Mouse (Mus musculus) hindbrain, embryonic 15.5 days (tissue): ENCODE measurements around the gene Rin1. TPM values are rescaled to one million over a fixed set of nuclear protein-coding genes. Genes with fewer than 3 reads are reported as not detected.

Source experiments
- ATAC-seq: fragments of 200-750 bp; cut with Nextera tagmentation; 2 replicates; pipeline ENCODE4 v1.8.0; 2017; ENCODE audit warnings: low read depth, moderate number of reproducible peaks, moderate TSS enrichment; ENCODE audit not compliant: low FRiP score
- H3K27ac ChIP-seq: fragments of 300-500 bp; sonication (generic); replicated peaks from 2 replicates; pipeline ENCODE4 v1.5.1; 2015; ENCODE audit warnings: mild to moderate bottlenecking, inconsistent platforms
- H3K27me3 ChIP-seq: fragments of 300-500 bp; sonication (generic); 2 replicates; pipeline ENCODE4 v1.6.1; 2015; ENCODE audit warnings: control low read depth, inconsistent platforms
- H3K36me3 ChIP-seq: fragments of 300-500 bp; sonication (generic); 2 replicates; pipeline ENCODE4 v1.6.1; 2015; ENCODE audit warnings: control low read depth, inconsistent platforms
- H3K4me1 ChIP-seq: fragments of 300-500 bp; sonication (generic); replicated peaks from 2 replicates; pipeline ENCODE4 v1.6.1; 2015; ENCODE audit warnings: control low read depth, inconsistent platforms
- H3K4me2 ChIP-seq: fragments of 300-500 bp; sonication (generic); 2 replicates; pipeline ENCODE4 v1.6.1; 2015; ENCODE audit warnings: moderate library complexity, mild to moderate bottlenecking, inconsistent platforms
- H3K4me3 ChIP-seq: fragments of 300-500 bp; sonication (generic); 2 replicates; pipeline ENCODE4 v1.5.1; 2015; ENCODE audit warnings: mild to moderate bottlenecking, inconsistent platforms
- H3K9ac ChIP-seq: fragments of 300-500 bp; sonication (generic); 2 replicates; pipeline ENCODE4 v1.6.1; 2015; ENCODE audit warnings: inconsistent platforms
- H3K9me3 ChIP-seq: fragments of 300-500 bp; sonication (generic); 2 replicates; pipeline ENCODE4 v1.6.1; 2016; ENCODE audit warnings: control low read depth, inconsistent platforms
- WGBS: fragments of 180-500 bp; shearing (Covaris S2); methylation state at CpG from one replicate; pipeline ENCODE4 v1.1.7; 2015; 5-methylcytosine and 5-hydroxymethylcytosine counted together
- polyA plus RNA-seq: library from polyadenylated mRNA; unstranded; fragments of >200 nt; fragmentation: Nextera tagmentation; extraction: Ambion mirVana; gene quantifications from 2 replicates; pipeline ENCODE4 v1.2.1, GENCODE M21; 2015

The Rin1 gene
- polyA plus RNA-seq, 1 experiment from 2014 or later: 1.1 TPM

GRCm38 (mm10) chr19:5023621-5024479 lies 26.4 kb upstream of the Rin1 start, which contains the start of gene Slc29a2:
Slc29a2 (plus strand) TSS chr19:5023860.
- peak within 1 kb of the TSS; percentile 60 for H3K4me3 ChIP-seq
- peak within 1 kb of the TSS; percentile 78 for H3K9ac ChIP-seq
- under 1% methylated on average over 62 of the region's 62 CpGs for WGBS
- peak within 1 kb of the TSS; percentile 83 for H3K27ac ChIP-seq
- peaks cover 6% of the 10 kb centered on the region for H3K36me3 ChIP-seq
- ATAC-seq: peak; percentile 95
- peaks cover 19% of the 10 kb centered on the region for H3K4me1 ChIP-seq
- no peaks in the 10 kb centered on the region for H3K9me3 ChIP-seq
- H3K27me3 ChIP-seq: no peaks in the 10 kb centered on the region
- peak within 1 kb of the TSS; percentile 69 for H3K4me2 ChIP-seq

DNA sequence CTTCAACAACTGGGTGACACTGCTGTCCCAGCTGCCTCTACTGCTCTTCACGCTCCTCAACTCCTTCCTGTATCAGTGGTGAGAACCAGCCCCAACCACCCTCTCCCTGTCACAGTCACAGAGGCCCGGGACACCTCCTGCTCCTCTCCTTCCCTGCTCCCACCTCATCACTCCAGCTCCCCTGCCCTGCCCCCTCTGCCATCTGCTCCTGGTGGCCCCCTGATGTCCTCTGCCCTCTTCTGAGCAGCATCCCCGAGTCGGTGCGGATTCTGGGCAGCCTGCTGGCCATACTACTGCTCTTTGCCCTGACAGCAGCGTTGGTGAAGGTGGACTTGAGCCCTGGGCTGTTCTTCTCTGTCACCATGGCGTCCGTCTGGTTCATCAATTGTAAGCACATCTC lies 24.2 kb upstream of the Rin1 start:
- H3K4me1 ChIP-seq: peaks cover 19% of the 10 kb centered on the region
- no peaks in the 10 kb centered on the region for H3K9me3 ChIP-seq
- H3K27me3 ChIP-seq: no peaks in the 10 kb centered on the region
- 84% methylated on average over 8 of the region's 8 CpGs for WGBS
- H3K9ac ChIP-seq: no peak overlapping the region
- no peak for ATAC-seq
- no peak overlapping the region for H3K4me2 ChIP-seq
- no peak overlapping the region for H3K27ac ChIP-seq
- peaks cover 13% of the 10 kb centered on the region for H3K36me3 ChIP-seq
- H3K4me3 ChIP-seq: no peak overlapping the region

- no peak overlapping the region for H3K4me2 ChIP-seq
- H3K4me3 ChIP-seq: no peak overlapping the region
- H3K27me3 ChIP-seq: no peaks in the 10 kb centered on the region
- H3K4me1 ChIP-seq: peaks cover 3% of the 10 kb centered on the region; the same call in 1 of the 2 replicates
- peaks cover 13% of the 10 kb centered on the region for H3K36me3 ChIP-seq
- WGBS: 86% methylated on average over 3 of the region's 3 CpGs
- no peak for ATAC-seq
- H3K9ac ChIP-seq: no peak overlapping the region
- no peak overlapping the region for H3K27ac ChIP-seq
- H3K9me3 ChIP-seq: no peaks in the 10 kb centered on the region
Observed at GRCm38 (mm10) chr19:5032686-5033085, 17.6 kb upstream of the Rin1 start.

- H3K4me3 ChIP-seq: no peak overlapping the region
- WGBS: 86% methylated on average over 4 of the region's 4 CpGs
- no peak overlapping the region for H3K27ac ChIP-seq
- H3K36me3 ChIP-seq: no peaks in the 10 kb centered on the region; the same call in 1 of the 2 replicates
- peaks cover 22% of the 10 kb centered on the region for H3K4me1 ChIP-seq
- no peaks in the 10 kb centered on the region for H3K9me3 ChIP-seq
- no peaks in the 10 kb centered on the region for H3K27me3 ChIP-seq
- no peak overlapping the region for H3K9ac ChIP-seq
- ATAC-seq: no peak
- H3K4me2 ChIP-seq: no peak overlapping the region
Observed at GRCm38 (mm10) chr19:5036577-5036976, 13.7 kb upstream of the Rin1 start.

- peak; percentile 59 for ATAC-seq
- no peaks in the 10 kb centered on the region for H3K9me3 ChIP-seq
- peak overlapping the region; percentile 91 for H3K4me3 ChIP-seq
- no peaks in the 10 kb centered on the region for H3K27me3 ChIP-seq
- 6% methylated on average over 32 of the region's 32 CpGs for WGBS
- H3K27ac ChIP-seq: peak overlapping the region; percentile 92
- peak overlapping the region; percentile 96 for H3K4me2 ChIP-seq
- peak overlapping the region; percentile 95 for H3K9ac ChIP-seq
- H3K4me1 ChIP-seq: peaks cover 36% of the 10 kb centered on the region
- H3K36me3 ChIP-seq: peaks cover 3% of the 10 kb centered on the region; the same call in 1 of the 2 replicates
Observed at GRCm38 (mm10) chr19:5037678-5038571, 12.4 kb upstream of the Rin1 start.

DNA sequence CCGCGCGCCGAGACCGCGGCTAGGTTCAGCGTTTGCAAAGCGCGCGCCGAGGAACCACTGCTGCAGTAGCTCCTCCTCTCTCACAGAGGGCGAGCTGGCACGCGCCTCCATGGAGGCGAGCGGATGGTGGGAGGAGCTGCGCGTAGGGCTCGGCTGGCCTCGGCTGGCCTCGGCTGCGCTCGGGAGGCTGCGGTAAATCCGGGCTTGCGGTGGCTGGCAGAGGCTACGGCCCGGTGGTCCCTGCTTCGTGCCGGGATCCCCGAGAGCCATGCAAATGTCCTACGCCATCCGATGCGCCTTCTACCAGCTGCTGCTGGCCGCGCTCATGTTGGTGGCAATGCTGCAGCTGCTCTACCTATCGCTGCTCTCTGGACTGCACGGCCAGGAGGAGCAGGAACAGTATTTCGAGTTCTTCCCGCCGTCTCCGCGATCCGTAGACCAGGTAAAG lies 11.5 kb upstream of the Rin1 start, which contains the start of the genes B4gat1 and AC124502.3:
B4gat1 (plus strand) TSS at position 118 of the 448 bp plus-strand sequence.
AC124502.3 (plus strand) TSS at position 183 of the 448 bp plus-strand sequence.
- Histone ChIP-seq H3K4me3 (peak within 1 kb of the TSS; percentile 91), H3K4me1 (peaks cover 37% of the 10 kb centered on the region), H3K27ac (peak within 1 kb of the TSS; percentile 92), H3K9me3 (no peaks in the 10 kb centered on the region), H3K27me3 (no peaks in the 10 kb centered on the region), H3K9ac (peak within 1 kb of the TSS; percentile 95), H3K4me2 (peak within 1 kb of the TSS; percentile 96), H3K36me3 (peaks cover 5% of the 10 kb centered on the region; the same call in 1 of the 2 replicates)
- WGBS: under 1% methylated on average over 44 of the region's 44 CpGs
- peak; percentile 93 for ATAC-seq

- peak overlapping the region; percentile 95 for H3K9ac ChIP-seq
- peak overlapping the region; percentile 96 for H3K4me2 ChIP-seq
- no peaks in the 10 kb centered on the region for H3K27me3 ChIP-seq
- ATAC-seq: no peak; the same call in 1 of the 2 replicates
- peak overlapping the region; percentile 91 for H3K4me3 ChIP-seq
- H3K27ac ChIP-seq: peak overlapping the region; percentile 92
- WGBS: 11% methylated on average over 41 of the region's 41 CpGs
- H3K4me1 ChIP-seq: peaks cover 37% of the 10 kb centered on the region
- no peaks in the 10 kb centered on the region for H3K9me3 ChIP-seq
- peaks cover 9% of the 10 kb centered on the region; the same call in 1 of the 2 replicates for H3K36me3 ChIP-seq
Observed at GRCm38 (mm10) chr19:5039301-5040114, 10.8 kb upstream of the Rin1 start.

DNA sequence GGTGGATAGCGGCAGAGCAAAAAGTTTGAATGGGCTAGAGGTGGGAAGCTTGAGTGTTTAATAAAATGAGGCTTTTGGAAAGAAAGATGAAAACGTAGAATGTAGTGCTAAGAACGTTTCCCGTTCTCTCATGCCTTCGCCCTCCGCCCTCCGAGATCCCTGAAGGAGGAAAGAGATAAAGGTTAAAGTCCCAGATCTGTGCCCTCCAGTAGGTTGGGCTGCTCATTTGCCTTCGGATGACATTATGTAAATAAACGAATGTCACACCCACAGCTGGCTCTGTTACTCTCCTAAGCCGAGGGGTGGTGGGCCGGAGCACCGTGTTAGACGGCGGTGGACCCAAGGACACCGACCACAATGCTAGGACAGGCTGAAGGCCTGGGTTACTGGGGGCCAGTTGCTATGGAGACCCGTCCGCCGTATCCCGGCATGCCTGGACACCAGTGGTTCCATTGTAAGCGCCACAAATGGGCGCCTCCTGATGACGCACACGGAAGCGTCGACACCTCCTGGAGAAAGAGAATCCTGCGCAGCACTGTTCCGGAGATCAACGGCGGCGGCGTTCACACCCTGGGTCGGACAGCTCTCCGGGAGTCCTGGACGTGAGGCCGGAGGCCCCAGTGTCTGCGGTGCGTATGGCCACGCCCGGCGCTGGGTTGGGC lies 9.3 kb upstream of the Rin1 start, which contains the start of gene Brms1:
Brms1 (plus strand) TSS at position 493 of the 662 bp plus-strand sequence.
- H3K9me3 ChIP-seq: no peaks in the 10 kb centered on the region
- peak within 1 kb of the TSS; percentile 95 for H3K9ac ChIP-seq
- peak within 1 kb of the TSS; percentile 96 for H3K4me2 ChIP-seq
- 7% methylated on average over 40 of the region's 40 CpGs for WGBS
- no peaks in the 10 kb centered on the region for H3K27me3 ChIP-seq
- H3K36me3 ChIP-seq: peaks cover 9% of the 10 kb centered on the region; the same call in 1 of the 2 replicates
- peak within 1 kb of the TSS; percentile 91 for H3K4me3 ChIP-seq
- H3K27ac ChIP-seq: peak within 1 kb of the TSS; percentile 67
- ATAC-seq: peak; percentile 60
- peaks cover 37% of the 10 kb centered on the region for H3K4me1 ChIP-seq

DNA sequence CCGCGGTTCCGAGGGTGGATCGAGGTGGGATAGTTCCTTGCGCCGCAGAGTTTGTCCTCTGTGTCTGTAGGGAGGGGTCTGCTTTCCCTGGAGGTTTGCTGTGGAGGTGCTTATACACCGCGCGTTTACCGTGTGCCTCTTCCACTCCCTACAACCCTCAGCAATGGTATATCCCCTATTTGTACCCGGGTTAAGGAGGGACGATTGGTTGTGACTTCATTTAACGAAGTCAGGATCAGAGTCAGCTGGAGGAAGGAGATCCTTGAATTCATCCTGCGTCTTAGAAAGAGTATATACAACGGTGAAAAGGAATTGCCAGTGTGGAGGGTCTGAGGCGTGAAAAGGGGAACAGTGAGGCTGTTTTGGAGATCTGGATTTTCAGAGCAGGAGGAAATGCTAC lies 8.7 kb upstream of the Rin1 start:
- peak overlapping the region; percentile 95 for H3K9ac ChIP-seq
- peaks cover 13% of the 10 kb centered on the region for H3K36me3 ChIP-seq
- H3K4me2 ChIP-seq: peak overlapping the region; percentile 96
- H3K4me3 ChIP-seq: peak overlapping the region; percentile 91
- 2% methylated on average over 16 of the region's 16 CpGs for WGBS
- peak overlapping the region; percentile 67 for H3K27ac ChIP-seq
- ATAC-seq: no peak
- H3K9me3 ChIP-seq: no peaks in the 10 kb centered on the region
- H3K4me1 ChIP-seq: peaks cover 37% of the 10 kb centered on the region
- H3K27me3 ChIP-seq: no peaks in the 10 kb centered on the region

- H3K4me1 ChIP-seq: peaks cover 26% of the 10 kb centered on the region
- peaks cover 4% of the 10 kb centered on the region for H3K27me3 ChIP-seq
- H3K36me3 ChIP-seq: peaks cover 36% of the 10 kb centered on the region
- no peak overlapping the region for H3K4me2 ChIP-seq
- no peaks in the 10 kb centered on the region for H3K9me3 ChIP-seq
- no peak overlapping the region for H3K4me3 ChIP-seq
- H3K27ac ChIP-seq: no peak overlapping the region
- ATAC-seq: no peak
- no peak overlapping the region for H3K9ac ChIP-seq
- WGBS: 79% methylated on average over 4 of the region's 4 CpGs
Observed at GRCm38 (mm10) chr19:5045531-5045930, 4.8 kb upstream of the Rin1 start.
